Mouse (Mus musculus): ENCODE measurements at regions not wholly inside any gene's neighbourhood (a gene's known extent, or its start where the extent isn't known, plus 50 kb on each side); places are given as distances from the start of the nearest gene placed in this dataset.
"Not testable (repeated sequence)": the region's sequence is repeated elsewhere in the genome, so short reads cannot be mapped to it uniquely, and the experiment has no call there.

GRCm38 (mm10) chr15:96031085-96031780 lies 240.6 kb downstream of the Ano6 start:
- DNase-seq (ENCODE audit: extremely low spot score in 1 of 2, low spot score in 1 of 2): no peak

GRCm38 (mm10) chr15:96035273-96035672 lies 244.6 kb downstream of the Ano6 start:
- no peak for DNase-seq (ENCODE audit: extremely low spot score in 1 of 2, low spot score in 1 of 2)

- no peak for DNase-seq (ENCODE audit: extremely low spot score in 1 of 2, low spot score in 1 of 2)
Observed at GRCm38 (mm10) chr15:96045561-96045960, 241.8 kb upstream of the Arid2 start.

GRCm38 (mm10) chr15:96046651-96047050 lies 240.7 kb upstream of the Arid2 start:
- no peak for DNase-seq (ENCODE audit: extremely low spot score in 1 of 2, low spot score in 1 of 2)

- DNase-seq (ENCODE audit: extremely low spot score in 1 of 2, low spot score in 1 of 2): no peak
Observed at GRCm38 (mm10) chr15:96050416-96050815, 236.9 kb upstream of the Arid2 start.

- no peak for DNase-seq (ENCODE audit: extremely low spot score in 1 of 2, low spot score in 1 of 2)
Observed at GRCm38 (mm10) chr15:96052586-96052985, 234.7 kb upstream of the Arid2 start.

GRCm38 (mm10) chr15:96055361-96055760 lies 232.0 kb upstream of the Arid2 start:
- no peak for DNase-seq (ENCODE audit: extremely low spot score in 1 of 2, low spot score in 1 of 2)

GRCm38 (mm10) chr15:96055796-96056473 lies 231.4 kb upstream of the Arid2 start:
- no peak for DNase-seq (ENCODE audit: extremely low spot score in 1 of 2, low spot score in 1 of 2)

- no peak for DNase-seq (ENCODE audit: extremely low spot score in 1 of 2, low spot score in 1 of 2)
Observed at GRCm38 (mm10) chr15:96059623-96060022, 227.7 kb upstream of the Arid2 start.

GRCm38 (mm10) chr15:96064499-96065217 lies 222.7 kb upstream of the Arid2 start:
- DNase-seq (ENCODE audit: extremely low spot score in 1 of 2, low spot score in 1 of 2): no peak

GRCm38 (mm10) chr15:96075615-96076014 lies 211.7 kb upstream of the Arid2 start:
- DNase-seq (ENCODE audit: extremely low spot score in 1 of 2, low spot score in 1 of 2): no peak

- no peak for DNase-seq (ENCODE audit: extremely low spot score in 1 of 2, low spot score in 1 of 2)
Observed at GRCm38 (mm10) chr15:96077756-96078155, 209.6 kb upstream of the Arid2 start.

- no peak for DNase-seq (ENCODE audit: extremely low spot score in 1 of 2, low spot score in 1 of 2)
Observed at GRCm38 (mm10) chr15:96078580-96078979, 208.7 kb upstream of the Arid2 start.

GRCm38 (mm10) chr15:96089676-96090075 lies 197.6 kb upstream of the Arid2 start:
- DNase-seq (ENCODE audit: extremely low spot score in 1 of 2, low spot score in 1 of 2): no peak

- DNase-seq (ENCODE audit: extremely low spot score in 1 of 2, low spot score in 1 of 2): no peak
Observed at GRCm38 (mm10) chr15:96096438-96096837, 190.9 kb upstream of the Arid2 start.

- no peak for DNase-seq (ENCODE audit: extremely low spot score in 1 of 2, low spot score in 1 of 2)
Observed at GRCm38 (mm10) chr15:96098821-96099220, 188.5 kb upstream of the Arid2 start.

- not testable (repeated sequence) for DNase-seq (ENCODE audit: extremely low spot score in 1 of 2, low spot score in 1 of 2)
Observed at GRCm38 (mm10) chr15:96099844-96100640, 187.3 kb upstream of the Arid2 start.

- DNase-seq (ENCODE audit: extremely low spot score in 1 of 2, low spot score in 1 of 2): no peak
Observed at GRCm38 (mm10) chr15:96103737-96104136, 183.6 kb upstream of the Arid2 start.

GRCm38 (mm10) chr15:96107503-96107902 lies 179.8 kb upstream of the Arid2 start:
- DNase-seq (ENCODE audit: extremely low spot score in 1 of 2, low spot score in 1 of 2): no peak

- DNase-seq (ENCODE audit: extremely low spot score in 1 of 2, low spot score in 1 of 2): no peak
Observed at GRCm38 (mm10) chr15:96113091-96113490, 174.2 kb upstream of the Arid2 start.

GRCm38 (mm10) chr15:96114616-96115015 lies 172.7 kb upstream of the Arid2 start:
- DNase-seq (ENCODE audit: extremely low spot score in 1 of 2, low spot score in 1 of 2): no peak

Measured in layer of hippocampus, postnatal 25 days (tissue).